Mouse (Mus musculus) liver, postnatal 0 days (tissue): ENCODE measurements around the gene Cep290.

Experiments used
- CTCF ChIP-seq: sonication (generic); IDR thresholded peaks from 2 replicates; pipeline ENCODE4 v1.5.1; 2016; ENCODE audit warnings: antibody characterized with exemption, low read depth
- EP300 ChIP-seq: IDR thresholded peaks from 2 replicates; pipeline ENCODE4 v1.6.1; 2016; ENCODE audit warnings: antibody characterized with exemption, low read depth, mild to moderate bottlenecking

GRCm38 (mm10) chr10:100486701-100487096 lies 659 bp upstream of the Cep290 start:
- no peak for TF ChIP-seq CTCF
- TF ChIP-seq EP300: no peak
